Mouse (Mus musculus) cerebellum, adult 8-10 months (tissue): ENCODE data around the gene Ifngr1.
"Not testable (repeated sequence)": the region's sequence is repeated elsewhere in the genome, so short reads cannot be mapped to it uniquely, and the experiment has no call there.

Experiments
- DNase-seq: peaks from one replicate; pipeline ENCODE4 v3.0.0; 2022

Gene Ifngr1

GRCm38 (mm10) chr10:19589626-19590025 lies 2.1 kb upstream of the Ifngr1 start:
- DNase-seq: no peak

GRCm38 (mm10) chr10:19591286-19591640 lies 486 bp upstream of the Ifngr1 start:
- DNase-seq: no peak

GRCm38 (mm10) chr10:19592556-19592955 lies 807 bp downstream of the Ifngr1 start:
- DNase-seq: no peak

GRCm38 (mm10) chr10:19593296-19593695 lies 1.5 kb downstream of the Ifngr1 start:
- no peak for DNase-seq

GRCm38 (mm10) chr10:19594201-19594905 lies 2.6 kb downstream of the Ifngr1 start:
- no peak for DNase-seq

- no peak for DNase-seq
These were observed 5.1 kb downstream of the Ifngr1 start for GRCm38 (mm10) chr10:19596866-19597265.

- no peak for DNase-seq
These were observed 6.3 kb downstream of the Ifngr1 start for GRCm38 (mm10) chr10:19598091-19598490.

- DNase-seq: no peak
These were observed 7.8 kb downstream of the Ifngr1 start for GRCm38 (mm10) chr10:19599331-19600092.

GRCm38 (mm10) chr10:19600093-19600420 lies 8.3 kb downstream of the Ifngr1 start:
- no peak for DNase-seq

GRCm38 (mm10) chr10:19601502-19601901 lies 9.8 kb downstream of the Ifngr1 start:
- not testable (repeated sequence) for DNase-seq

GRCm38 (mm10) chr10:19603231-19603630 lies 11.5 kb downstream of the Ifngr1 start:
- DNase-seq: no peak

GRCm38 (mm10) chr10:19609125-19609524 lies 17.4 kb downstream of the Ifngr1 start:
- no peak for DNase-seq

- DNase-seq: no peak
These were observed 19.9 kb downstream of the Ifngr1 start for GRCm38 (mm10) chr10:19611616-19612015.

GRCm38 (mm10) chr10:19613111-19613753 lies 21.5 kb downstream of the Ifngr1 start:
- no peak for DNase-seq

GRCm38 (mm10) chr10:19619736-19620135 lies 28.0 kb downstream of the Ifngr1 start:
- no peak for DNase-seq

GRCm38 (mm10) chr10:19621408-19622048 lies 29.8 kb downstream of the Ifngr1 start, which contains the start of gene Il22ra2:
Gene Il22ra2, plus strand, starts transcription at chr10:19621998.
- no peak for DNase-seq

GRCm38 (mm10) chr10:19624617-19625016 lies 32.9 kb downstream of the Ifngr1 start:
- no peak for DNase-seq

- DNase-seq: no peak
These were observed 35.6 kb downstream of the Ifngr1 start for GRCm38 (mm10) chr10:19627342-19627741.

- DNase-seq: no peak
These were observed 36.0 kb downstream of the Ifngr1 start for GRCm38 (mm10) chr10:19627748-19628147.

GRCm38 (mm10) chr10:19631616-19632195 lies 40.0 kb downstream of the Ifngr1 start:
- no peak for DNase-seq

GRCm38 (mm10) chr10:19638851-19639250 lies 47.1 kb downstream of the Ifngr1 start:
- no peak for DNase-seq

- DNase-seq: no peak
These were observed 47.9 kb downstream of the Ifngr1 start for GRCm38 (mm10) chr10:19639630-19640029.

- DNase-seq: no peak
These were observed 53.4 kb downstream of the Ifngr1 start for GRCm38 (mm10) chr10:19645119-19645518.
